Mouse (Mus musculus) left cerebral cortex, adult 2 months (tissue): ENCODE data around the gene Smc1a. TPM values are rescaled to one million over a fixed set of nuclear protein-coding genes. Genes with fewer than 3 reads are reported as not detected.

Experiments used
- DNase-seq, 2 experiments: peaks; one replicate each; pipeline ENCODE4 v3.0.0; 2021 to 2022; ENCODE audit warnings: low spot score in 2 of 2, mixed read lengths in 1 of 2; ENCODE audit errors: extremely low spot score in 1 of 2
- H3K27ac ChIP-seq: fragments of 200-600 bp; 2 replicates; pipeline ENCODE4 v1.8.1; 2022
- H3K4me3 ChIP-seq: fragments of 200-600 bp; 2 replicates; pipeline ENCODE4 v1.8.1; 2022
- CTCF ChIP-seq: fragments of 200-600 bp; IDR thresholded peaks from 2 replicates; pipeline ENCODE4 v1.8.1; 2022; ENCODE audit warnings: antibody characterized with exemption, mild to moderate bottlenecking, moderate library complexity
- intact Hi-C: fragments of 180-260 bp; cut with DNase I; formaldehyde crosslinking; loops from one replicate; pipeline ENCODE4 v1.15.1; 2025
- long read RNA-seq, 2 experiments: library from polyadenylated mRNA; stranded (forward); transcript quantifications; one replicate each; pipeline ENCODE4 v2.0.0; 2021; ENCODE audit warnings: borderline mapping rate in 2 of 2
- total RNA-seq, 2 experiments: library from RNA; stranded (reverse); gene quantifications; 2 replicates each; pipeline ENCODE4 v1.2.3; 2021

Smc1a gene
- 10 to 100 TPM; 51.9 to 54.4 TPM for total RNA-seq
- long read RNA-seq, experiment 1, full-length matches to known transcripts: 35 of 45 reads
- long read RNA-seq, experiment 1, partial matches to known transcripts: 6 of 45 reads
- long read RNA-seq, experiment 1, other reads (novel, unspliced or antisense): 4 of 45 reads
- long read RNA-seq, experiment 2, full-length matches to known transcripts: 45 of 50 reads
- long read RNA-seq, experiment 2, partial matches to known transcripts: 1 of 50 reads
- long read RNA-seq, experiment 2, other reads (novel, unspliced or antisense): 4 of 50 reads

- intact Hi-C loops: loop anchor here (2.0 to 5.0 kb wide), 3 partner anchors 69 to 214 kb away; partner anchors contain the start of gene Huwe1
- TF ChIP-seq CTCF: no peak
Measured at GRCm38 (mm10) chrX:152016151-152017145, at the start of gene Smc1a, which contains the start of gene Ribc1. Gene Smc1a, plus strand, starts transcription at chrX:152016428. Gene Ribc1, minus strand, starts transcription at chrX:152016295.

GRCm38 (mm10) chrX:151999006-151999710, 17.1 kb upstream of the Smc1a start:
- intact Hi-C loops: loop anchor here (5.0 kb wide), 1 partner anchor 52 kb away; no protein-coding TSS in a partner anchor
- Histone ChIP-seq H3K27ac (no peak overlapping the region), H3K4me3 (no peak overlapping the region)
- no peak for DNase-seq
- no peak for TF ChIP-seq CTCF

More at GRCm38 (mm10) chrX:152016151-152017145, at the start of gene Smc1a, which contains the start of gene Ribc1:
- Histone ChIP-seq H3K4me3 (peak within 1 kb of the TSS; percentile 66), H3K27ac (peak within 1 kb of the TSS; percentile 82)
- peak; percentile 83 to 89 for DNase-seq

GRCm38 (mm10) chrX:152001182-152001684, 15.0 kb upstream of the Smc1a start:
- Histone ChIP-seq H3K27ac (no peak overlapping the region; the same call in 1 of the 2 replicates), H3K4me3 (peak overlapping the region; percentile 50)
- intact Hi-C loops: loop anchor here (5.0 kb wide), 2 partner anchors 146 to 479 kb away; partner anchors contain the start of gene Phf8
- DNase-seq: no peak
- no peak for TF ChIP-seq CTCF

GRCm38 (mm10) chrX:152001737-152002710, 14.2 kb upstream of the Smc1a start, which contains the start of gene Hsd17b10:
Gene Hsd17b10, plus strand, starts transcription at chrX:152001845.
- peak within 1 kb of the TSS; percentile 50 for H3K4me3 ChIP-seq
- H3K27ac ChIP-seq: peak within 1 kb of the TSS; percentile 64
- no peak; the same call in 1 of the 2 replicates for TF ChIP-seq CTCF
- peak; percentile 65 to 79 for DNase-seq
- intact Hi-C loops: loop anchor here (5.0 kb wide), 2 partner anchors 145 to 480 kb away; partner anchors contain the start of gene Phf8

- intact Hi-C loops: loop anchor here (5.0 kb wide), 2 partner anchors 144 to 481 kb away; partner anchors contain the start of gene Phf8
- no peak for TF ChIP-seq CTCF
- H3K4me3 ChIP-seq: no peak overlapping the region; the same call in 1 of the 2 replicates
- H3K27ac ChIP-seq: no peak overlapping the region
- no peak for DNase-seq
Measured at GRCm38 (mm10) chrX:152002865-152003264, 13.4 kb upstream of the Smc1a start.

- no peak overlapping the region for H3K4me3 ChIP-seq
- H3K27ac ChIP-seq: no peak overlapping the region
- TF ChIP-seq CTCF: no peak
- no peak for DNase-seq
- intact Hi-C loops: no loop called here
Measured at GRCm38 (mm10) chrX:152007863-152008262, 8.4 kb upstream of the Smc1a start.

- H3K4me3 ChIP-seq: peak overlapping the region; percentile 66
- intact Hi-C loops: loop anchor here (2.0 to 5.0 kb wide), 3 partner anchors 68 to 213 kb away; partner anchors contain the start of gene Huwe1
- peak overlapping the region; percentile 51 for H3K27ac ChIP-seq
- DNase-seq: no peak
- TF ChIP-seq CTCF: peak; percentile 29
Measured at GRCm38 (mm10) chrX:152015752-152016150, 477 bp upstream of the Smc1a start.

- no peak for DNase-seq
- H3K4me3 ChIP-seq: peak overlapping the region; percentile 66
- no peak overlapping the region for H3K27ac ChIP-seq
- no peak for TF ChIP-seq CTCF
- intact Hi-C loops: loop anchor here (2.0 to 5.0 kb wide), 3 partner anchors 70 to 215 kb away; partner anchors contain the start of gene Huwe1
Measured at GRCm38 (mm10) chrX:152017186-152017585, 958 bp downstream of the Smc1a start.

GRCm38 (mm10) chrX:152019294-152019693, 3.1 kb downstream of the Smc1a start:
- H3K27ac ChIP-seq: no peak overlapping the region
- DNase-seq: no peak
- intact Hi-C loops: loop anchor here (5.0 kb wide), 2 partner anchors 72 to 217 kb away; partner anchors contain the start of gene Huwe1
- no peak overlapping the region for H3K4me3 ChIP-seq
- TF ChIP-seq CTCF: no peak
